17 mouse cellular contexts compared by ENCODE assay signal in the genomic region with DNA sequence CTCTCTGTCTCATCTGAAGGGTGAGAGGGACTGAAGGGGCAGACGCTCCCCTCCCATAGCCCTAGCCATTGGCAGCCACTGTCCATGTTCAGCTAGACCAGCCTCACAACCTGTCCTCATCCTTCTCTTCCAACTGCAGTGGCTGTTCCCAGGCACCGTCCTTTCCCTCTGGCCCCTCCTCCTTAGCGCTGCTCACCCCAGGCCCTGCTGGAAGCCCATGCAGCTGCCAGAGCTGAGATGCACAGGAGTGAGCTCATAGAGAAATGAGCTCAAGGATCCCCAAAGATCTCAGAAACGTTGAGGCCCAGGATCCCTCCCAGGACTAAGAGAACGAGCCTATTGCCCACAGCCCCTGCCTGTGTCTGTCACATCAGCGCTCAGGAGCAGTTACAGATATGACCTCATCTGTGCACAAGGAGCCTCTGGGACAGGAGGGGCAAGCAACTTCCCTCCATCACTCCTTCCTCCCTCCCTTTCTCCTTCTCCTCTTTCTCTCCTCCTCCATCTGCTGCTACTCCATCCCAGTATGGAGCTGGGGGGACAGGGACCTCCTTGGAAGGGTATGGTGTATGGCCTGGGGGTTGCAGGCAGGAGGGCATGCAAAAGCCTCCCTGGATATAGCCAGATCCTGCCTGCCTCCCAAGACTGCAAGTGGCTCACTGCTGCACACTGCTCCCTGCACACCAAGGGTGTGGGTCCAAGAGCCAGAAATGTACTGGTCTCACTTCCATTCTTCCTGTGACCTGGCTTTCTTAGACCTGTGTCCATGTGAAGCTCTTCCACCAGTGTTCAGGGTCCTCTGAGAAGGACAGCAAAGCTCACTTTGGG.
DNase-seq lines count a peak whose midpoint lies in the region; ATAC-seq lines count a peak whose summit lies in the region.
"Had no signal": no experiment of that assay in that cellular context is flagged by ENCODE, and none has a peak within 500 bp of the region (broad histone marks: within the 10 kb centered on the region; RNA-seq: fewer than 3 reads in every experiment).

No protein-coding gene starts in this region.

- ATAC-seq in kidney, embryonic 14.5 days (ENCODE audit: low FRiP score, low TSS enrichment): peak; percentile 22; the same call in 1 of the 2 replicates
- peak; percentile 66 for ATAC-seq in limb, embryonic 15.5 days (ENCODE audit: insufficient number of reproducible peaks, low FRiP score, low TSS enrichment, low read depth)
- ATAC-seq in forebrain, embryonic 12.5 days (ENCODE audit: low FRiP score): no peak
- ATAC-seq: forebrain, postnatal 0 days; Patski had no signal

- 0 out of 2 replicates have a peak overlapping the region, but pooled peaks have one; percentile 22 for H3K27ac ChIP-seq in heart, embryonic 10.5 days
- no peak overlapping the region for H3K27ac ChIP-seq in kidney, embryonic 14.5 days (ENCODE audit: low read depth, low read length)
- peak overlapping the region; percentile 65 for H3K27ac ChIP-seq in limb, embryonic 10.5 days
- H3K27ac ChIP-seq in limb, embryonic 15.5 days: peak overlapping the region; percentile 28; the same call in 1 of the 2 replicates
- H3K27ac ChIP-seq in forebrain, embryonic 12.5 days: no peak overlapping the region
- H3K27ac ChIP-seq: embryonic facial prominence, embryonic 13.5 days; hindbrain, embryonic 12.5 days; kidney, postnatal 0 days; midbrain, embryonic 12.5 days; neural tube, embryonic 12.5 days had no signal

- peaks cover 32% of the 10 kb centered on the region for H3K4me1 ChIP-seq in heart, embryonic 10.5 days
- no peaks in the 10 kb centered on the region for H3K4me1 ChIP-seq in kidney, embryonic 14.5 days (ENCODE audit: control insufficient read depth, insufficient read depth, low read length)
- H3K4me1 ChIP-seq in limb, embryonic 10.5 days: peaks cover 16% of the 10 kb centered on the region
- peaks cover 23% of the 10 kb centered on the region for H3K4me1 ChIP-seq in limb, embryonic 15.5 days
- H3K4me1 ChIP-seq in forebrain, embryonic 12.5 days: no peaks in the 10 kb centered on the region
- H3K4me1 ChIP-seq: hindbrain, embryonic 12.5 days; midbrain, embryonic 12.5 days; neural tube, embryonic 12.5 days had no signal

- 45% methylated on average over 6 of the region's 6 CpGs for WGBS in heart, embryonic 10.5 days
- whole genome bisulfite sequencing in kidney, embryonic 14.5 days: 50% methylated on average over 6 of the region's 6 CpGs
- 60% methylated on average over 6 of the region's 6 CpGs for WGBS in limb, embryonic 10.5 days
- 45% methylated on average over 6 of the region's 6 CpGs for WGBS in limb, embryonic 15.5 days
- WGBS in forebrain, embryonic 12.5 days: 60% methylated on average over 6 of the region's 6 CpGs

- DNase-seq in heart, embryonic 10.5 days (ENCODE audit: low spot score): no peak
- DNase-seq in heart, postnatal 25 days (ENCODE audit: low spot score): no peak
- no peak for DNase-seq in kidney, adult 9 months
- DNase-seq in limb, embryonic 10.5 days (ENCODE audit: low spot score): no peak
- DNase-seq: cerebellum, adult 9-10 months; forebrain, postnatal 0 days; thymus, postnatal 25 days had no signal

- H3K4me2 ChIP-seq in kidney, embryonic 14.5 days (replicated peaks; ENCODE audit: low read depth, low read length): no peak overlapping the region
- no peak overlapping the region for H3K4me2 ChIP-seq in limb, embryonic 15.5 days
- H3K4me2 ChIP-seq in forebrain, embryonic 12.5 days: no peak overlapping the region
- H3K4me2 ChIP-seq: embryonic facial prominence, embryonic 13.5 days; hindbrain, embryonic 12.5 days; midbrain, embryonic 12.5 days; neural tube, embryonic 12.5 days had no signal

- H3K9me3 ChIP-seq in heart, embryonic 10.5 days: no peaks in the 10 kb centered on the region
- no peaks in the 10 kb centered on the region for H3K9me3 ChIP-seq in kidney, embryonic 14.5 days (ENCODE audit: control insufficient read depth, low read length)
- H3K9me3 ChIP-seq in limb, embryonic 10.5 days (replicated peaks): no peaks in the 10 kb centered on the region
- no peaks in the 10 kb centered on the region for H3K9me3 ChIP-seq in limb, embryonic 15.5 days
- peaks cover 6% of the 10 kb centered on the region; the same call in 1 of the 2 replicates for H3K9me3 ChIP-seq in forebrain, embryonic 12.5 days
- H3K9me3 ChIP-seq: embryonic facial prominence, embryonic 13.5 days; hindbrain, embryonic 12.5 days; midbrain, embryonic 12.5 days; neural tube, embryonic 12.5 days had no signal

- no peaks in the 10 kb centered on the region for H3K36me3 ChIP-seq in heart, embryonic 10.5 days
- H3K36me3 ChIP-seq in kidney, embryonic 14.5 days (ENCODE audit: control insufficient read depth, insufficient read depth, low read length): no peaks in the 10 kb centered on the region
- no peaks in the 10 kb centered on the region for H3K36me3 ChIP-seq in limb, embryonic 10.5 days
- no peaks in the 10 kb centered on the region for H3K36me3 ChIP-seq in limb, embryonic 15.5 days
- no peaks in the 10 kb centered on the region for H3K36me3 ChIP-seq in forebrain, embryonic 12.5 days (replicated peaks)
- H3K36me3 ChIP-seq: embryonic facial prominence, embryonic 13.5 days; hindbrain, embryonic 12.5 days; midbrain, embryonic 12.5 days; neural tube, embryonic 12.5 days had no signal

- H3K4me3 ChIP-seq in heart, embryonic 10.5 days: no peak overlapping the region
- no peak overlapping the region for H3K4me3 ChIP-seq in kidney, embryonic 14.5 days (ENCODE audit: low read length)
- no peak overlapping the region for H3K4me3 ChIP-seq in limb, embryonic 10.5 days
- no peak overlapping the region for H3K4me3 ChIP-seq in limb, embryonic 15.5 days
- no peak overlapping the region for H3K4me3 ChIP-seq in forebrain, embryonic 12.5 days (replicated peaks)
- H3K4me3 ChIP-seq: embryonic facial prominence, embryonic 13.5 days; hindbrain, embryonic 12.5 days; midbrain, embryonic 12.5 days; neural tube, embryonic 12.5 days had no signal

- no peak overlapping the region for H3K9ac ChIP-seq in kidney, embryonic 14.5 days (ENCODE audit: low read depth, low read length)
- no peak overlapping the region for H3K9ac ChIP-seq in limb, embryonic 15.5 days
- no peak overlapping the region for H3K9ac ChIP-seq in forebrain, embryonic 12.5 days
- H3K9ac ChIP-seq: embryonic facial prominence, embryonic 13.5 days; forebrain, postnatal 0 days; hindbrain, embryonic 12.5 days; liver, postnatal 0 days; midbrain, embryonic 12.5 days; neural tube, embryonic 12.5 days had no signal

- intact Hi-C loops in heart, postnatal 25 days (cut with DNase I): no loop called here

- no peaks in the 10 kb centered on the region for H3K27me3 ChIP-seq in heart, embryonic 10.5 days (ENCODE audit: insufficient read depth, poor library complexity, severe bottlenecking)
- H3K27me3 ChIP-seq in kidney, embryonic 14.5 days (ENCODE audit: control insufficient read depth, insufficient read depth, low read length): no peaks in the 10 kb centered on the region
- peaks cover 4% of the 10 kb centered on the region; the same call in 1 of the 2 replicates for H3K27me3 ChIP-seq in limb, embryonic 10.5 days (ENCODE audit: low read depth, poor library complexity, severe bottlenecking)
- H3K27me3 ChIP-seq in limb, embryonic 15.5 days: no peaks in the 10 kb centered on the region
- peaks cover 51% of the 10 kb centered on the region for H3K27me3 ChIP-seq in forebrain, embryonic 12.5 days
- H3K27me3 ChIP-seq: Patski had no signal

Comparison
In these comparisons a context has a peak if more than half of its experiments do, and no peak if none do; other contexts are left out.
1. H3K27ac ChIP-seq: peak in heart, embryonic 10.5 days (single experiment), limb, embryonic 10.5 days (single experiment) and limb, embryonic 15.5 days (single experiment); none in kidney, embryonic 14.5 days (single experiment) and forebrain, embryonic 12.5 days (single experiment).